Mouse (Mus musculus): ENCODE measurements around the gene Arhgap31. TPM values are rescaled to one million over a fixed set of nuclear protein-coding genes. Genes with fewer than 3 reads are reported as not detected.
"Not testable (repeated sequence)": the region's sequence is repeated elsewhere in the genome, so short reads cannot be mapped to it uniquely, and the experiment has no call there.

The Arhgap31 gene
- total RNA-seq, 2 experiments from 2014 or later: 2.3 to 2.7 TPM

- no peak for ATAC-seq (replicated peaks; ENCODE audit: low FRiP score, poor library complexity, severe bottlenecking)
Observed at GRCm38 (mm10) chr16:38690501-38690900, 22.6 kb downstream of the Arhgap31 start.

GRCm38 (mm10) chr16:38689786-38690185, 23.3 kb downstream of the Arhgap31 start:
- ATAC-seq (replicated peaks; ENCODE audit: low FRiP score, poor library complexity, severe bottlenecking): no peak

GRCm38 (mm10) chr16:38688531-38689264, 24.4 kb downstream of the Arhgap31 start:
- ATAC-seq (replicated peaks; ENCODE audit: low FRiP score, poor library complexity, severe bottlenecking): no peak

GRCm38 (mm10) chr16:38687673-38688072, 25.4 kb downstream of the Arhgap31 start:
- no peak for ATAC-seq (replicated peaks; ENCODE audit: low FRiP score, poor library complexity, severe bottlenecking)

DNA sequence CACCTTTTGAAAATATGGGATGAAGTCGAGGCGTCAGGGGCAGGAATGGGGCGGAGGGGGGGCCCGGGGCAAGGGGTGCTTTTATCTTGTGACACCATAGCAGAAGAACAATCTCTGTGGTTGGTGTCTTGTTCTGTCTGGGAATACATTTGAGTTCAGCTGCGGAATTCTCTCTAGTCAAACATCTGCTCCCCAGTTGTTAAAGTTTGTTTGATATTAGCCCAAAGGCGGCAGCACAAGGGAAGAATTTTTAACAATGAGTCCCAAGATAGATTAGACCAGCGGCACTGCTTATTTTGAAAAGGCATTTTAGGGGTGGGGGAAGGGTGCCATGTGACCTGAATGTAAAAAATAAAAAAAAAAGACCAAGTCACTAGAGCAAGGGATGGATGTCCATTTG, 30.0 kb downstream of the Arhgap31 start:
- ATAC-seq (replicated peaks; ENCODE audit: low FRiP score, poor library complexity, severe bottlenecking): no peak

DNA sequence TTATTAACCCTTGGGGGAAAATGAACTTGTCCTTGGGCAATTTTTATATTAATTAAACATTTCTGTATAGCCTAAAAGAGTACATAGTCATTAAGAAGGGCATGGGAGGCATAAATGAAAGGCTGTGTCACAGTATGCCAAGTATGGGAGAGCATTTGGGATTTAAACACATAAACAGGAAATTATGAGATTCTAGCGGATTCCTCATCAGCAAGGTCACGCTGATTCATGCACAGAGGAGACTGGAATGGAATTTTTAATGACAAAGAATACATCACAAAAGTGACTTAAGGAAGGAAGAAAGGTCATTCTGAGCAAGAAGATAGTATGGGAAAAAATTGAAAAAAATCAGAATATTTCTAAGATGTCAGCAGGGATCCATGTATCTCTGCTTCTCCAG, 31.8 kb downstream of the Arhgap31 start:
- ATAC-seq (replicated peaks; ENCODE audit: low FRiP score, poor library complexity, severe bottlenecking): no peak

GRCm38 (mm10) chr16:38679431-38680021, 33.5 kb downstream of the Arhgap31 start:
- ATAC-seq (replicated peaks; ENCODE audit: low FRiP score, poor library complexity, severe bottlenecking): no peak

GRCm38 (mm10) chr16:38678853-38679252, 34.2 kb downstream of the Arhgap31 start:
- no peak for ATAC-seq (replicated peaks; ENCODE audit: low FRiP score, poor library complexity, severe bottlenecking)

DNA sequence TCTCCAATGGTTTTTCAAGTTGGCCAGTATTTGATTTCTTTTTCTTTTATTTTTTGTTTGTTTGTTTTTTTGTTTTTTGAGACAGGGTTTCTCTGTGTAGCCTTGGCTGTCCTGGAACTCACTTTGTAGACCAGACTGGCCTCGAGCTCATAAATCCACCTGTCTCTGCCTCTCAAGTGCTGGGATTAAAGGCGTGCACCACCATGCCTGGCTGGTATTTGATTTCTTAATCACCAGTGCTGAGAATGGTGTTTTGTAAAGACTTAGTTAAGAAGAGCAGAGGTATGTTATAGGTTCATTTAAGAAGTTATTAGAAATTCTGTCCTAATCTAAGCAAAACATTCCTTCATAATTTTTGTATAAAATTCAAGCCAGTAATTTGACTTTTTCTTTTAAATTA, 35.1 kb downstream of the Arhgap31 start:
- ATAC-seq (replicated peaks; ENCODE audit: low FRiP score, poor library complexity, severe bottlenecking): not testable (repeated sequence)

- no peak for ATAC-seq (replicated peaks; ENCODE audit: low FRiP score, poor library complexity, severe bottlenecking)
Observed at GRCm38 (mm10) chr16:38677171-38677570, 35.9 kb downstream of the Arhgap31 start.

- ATAC-seq (replicated peaks; ENCODE audit: low FRiP score, poor library complexity, severe bottlenecking): no peak
Observed at GRCm38 (mm10) chr16:38676647-38677046, 36.4 kb downstream of the Arhgap31 start.

DNA sequence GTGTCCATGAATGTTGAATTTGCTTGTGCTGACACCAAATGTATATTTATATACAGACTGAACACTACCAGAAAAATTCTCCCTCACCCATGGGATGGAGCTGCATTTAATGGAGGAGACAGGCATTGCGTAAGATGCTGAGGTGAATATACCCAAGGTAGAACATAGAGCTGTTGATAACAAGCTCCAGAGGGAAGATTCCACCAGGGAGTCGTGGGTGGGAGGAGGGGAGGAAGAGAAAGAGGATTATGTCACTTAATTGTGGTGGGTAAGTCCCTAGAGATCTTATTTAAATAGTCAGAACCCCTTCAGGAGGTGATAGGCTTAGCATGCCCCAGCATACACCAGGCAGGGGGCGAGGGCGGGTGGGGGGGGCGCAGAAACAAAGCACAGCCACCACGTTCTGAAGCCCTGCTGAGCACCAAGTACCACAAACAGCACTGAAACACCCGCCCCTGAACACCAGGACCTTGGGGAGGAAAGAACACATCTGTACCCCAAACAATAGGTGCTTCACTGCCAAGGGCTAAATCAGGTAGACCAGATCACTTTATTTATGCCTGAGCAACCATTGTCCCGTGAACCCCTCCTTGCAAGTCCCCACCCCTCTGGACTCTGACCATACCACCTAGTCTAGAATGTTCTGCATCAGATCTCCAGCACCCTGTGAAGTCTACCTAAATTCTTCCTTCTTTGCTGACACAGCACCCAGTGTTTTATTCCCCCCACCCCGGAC, 37.3 kb downstream of the Arhgap31 start:
- no peak for ATAC-seq (replicated peaks; ENCODE audit: low FRiP score, poor library complexity, severe bottlenecking)

DNA sequence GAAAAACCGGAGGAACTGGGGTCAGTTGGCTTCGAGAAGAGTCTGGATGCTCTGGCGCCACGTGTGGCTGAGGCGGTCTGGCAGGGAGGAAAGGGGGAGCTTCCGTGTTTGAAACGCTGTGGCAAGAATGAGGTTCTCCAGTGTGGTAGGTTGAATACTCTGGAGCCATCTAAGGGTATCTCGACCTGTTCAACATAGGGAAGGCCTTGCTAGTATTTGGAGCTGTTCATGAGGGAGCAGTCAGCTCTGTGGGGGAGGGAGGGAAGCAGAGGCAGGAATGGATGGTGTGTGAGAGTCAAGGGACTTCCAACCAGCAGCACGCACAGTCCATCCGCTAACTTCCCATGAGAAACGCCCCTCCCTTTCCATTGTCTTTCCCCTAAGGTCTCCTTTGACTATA, 38.2 kb downstream of the Arhgap31 start:
- no peak for ATAC-seq (replicated peaks; ENCODE audit: low FRiP score, poor library complexity, severe bottlenecking)

GRCm38 (mm10) chr16:38673511-38673910, 39.6 kb downstream of the Arhgap31 start:
- no peak for ATAC-seq (replicated peaks; ENCODE audit: low FRiP score, poor library complexity, severe bottlenecking)

DNA sequence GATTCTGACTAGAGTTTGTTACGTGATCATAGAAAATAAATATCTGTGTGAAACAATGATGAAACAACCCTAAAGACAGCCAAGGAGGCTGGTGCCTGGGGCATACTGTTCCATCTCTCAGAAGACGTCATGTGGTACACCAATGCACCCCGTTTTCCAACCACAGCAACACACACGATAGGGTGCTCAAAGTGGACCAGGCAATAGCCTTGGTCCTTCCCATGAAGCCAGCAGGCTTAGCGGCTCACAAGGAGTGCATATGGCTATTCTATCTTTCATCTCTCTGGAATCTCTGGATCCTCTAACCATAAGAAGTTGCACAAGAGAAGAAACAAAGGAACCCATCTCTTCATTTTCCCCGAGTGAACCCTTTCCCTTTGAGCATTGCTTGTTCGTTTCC, 40.1 kb downstream of the Arhgap31 start:
- no peak for ATAC-seq (replicated peaks; ENCODE audit: low FRiP score, poor library complexity, severe bottlenecking)

DNA sequence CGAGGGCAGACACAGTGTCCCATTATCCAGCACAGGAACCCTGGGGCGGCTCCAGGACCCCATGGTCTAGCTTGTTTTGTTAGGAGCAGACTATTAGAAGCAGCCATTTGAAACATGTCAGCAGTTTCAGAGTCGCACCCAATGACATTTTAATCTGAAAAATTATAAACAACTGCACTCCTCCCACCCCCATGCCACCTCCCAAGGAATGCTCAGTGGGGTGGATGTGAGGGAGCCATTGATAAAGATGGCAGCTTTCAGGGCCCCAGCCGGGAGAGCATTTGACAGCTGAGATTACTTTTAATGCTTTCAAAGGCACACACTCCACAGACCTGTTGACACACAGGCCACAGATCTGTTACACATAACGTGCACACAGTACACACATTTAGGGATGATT, 40.7 kb downstream of the Arhgap31 start:
- no peak for ATAC-seq (replicated peaks; ENCODE audit: low FRiP score, poor library complexity, severe bottlenecking)

- ATAC-seq (replicated peaks; ENCODE audit: low FRiP score, poor library complexity, severe bottlenecking): no peak
Observed at GRCm38 (mm10) chr16:38670621-38671390, 42.3 kb downstream of the Arhgap31 start.

GRCm38 (mm10) chr16:38668871-38669675, 44.0 kb downstream of the Arhgap31 start:
- no peak for ATAC-seq (replicated peaks; ENCODE audit: low FRiP score, poor library complexity, severe bottlenecking)

DNA sequence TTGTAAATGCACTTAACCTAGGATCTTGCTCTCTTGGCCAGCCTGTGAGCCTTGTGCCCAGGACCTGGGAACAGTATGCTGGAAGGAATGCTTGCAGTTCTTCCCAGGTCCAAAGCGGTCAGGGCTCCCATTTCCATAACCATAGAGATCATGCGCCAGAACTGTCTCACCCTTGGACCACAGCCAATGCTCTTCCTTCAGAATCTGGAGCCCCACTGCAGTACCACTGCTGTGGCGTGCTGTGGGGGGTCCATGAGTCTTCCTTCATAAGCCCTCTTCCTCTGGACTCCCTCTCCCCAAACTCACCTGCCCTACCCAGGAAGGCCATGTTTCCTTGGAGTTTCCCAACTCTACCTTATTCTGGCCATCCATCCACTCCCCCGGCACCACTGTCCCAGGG, 46.6 kb downstream of the Arhgap31 start:
- ATAC-seq (replicated peaks; ENCODE audit: low FRiP score, poor library complexity, severe bottlenecking): no peak

Measured in erythroblast, adult 5-6 weeks (primary cell).